Mouse (Mus musculus) cerebellum, postnatal 25 days (tissue): ENCODE results near the gene Slit3.

Experiments used
- DNase-seq, 2 experiments: peaks; one replicate each; pipeline ENCODE4 v3.0.0; 2021; ENCODE audit warnings: mixed read lengths in 2 of 2

Gene Slit3

GRCm38 (mm10) chr11:35639428-35639827 lies 518.4 kb downstream of the Slit3 start:
- DNase-seq, result no peak

DNA sequence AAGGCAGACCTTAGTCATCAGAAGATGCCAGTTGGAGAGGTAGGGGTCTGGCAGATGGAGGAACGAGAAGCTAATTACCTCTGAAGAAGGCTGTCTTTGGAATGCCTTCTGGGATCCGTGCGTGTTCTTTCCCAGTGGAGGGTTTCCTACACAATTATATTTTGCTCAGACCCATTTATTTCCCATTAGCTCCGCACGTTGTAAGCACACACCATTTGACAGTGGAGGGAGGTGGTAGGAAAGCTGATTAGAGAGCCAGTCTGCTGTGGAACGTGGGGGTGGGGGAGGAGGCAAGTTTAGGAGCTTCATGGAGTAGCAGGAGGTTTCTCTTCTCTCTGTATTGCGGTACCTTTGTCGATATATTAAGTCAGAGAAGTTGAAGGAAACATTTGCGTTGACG lies 530.3 kb downstream of the Slit3 start:
- no peak for DNase-seq

- DNase-seq, result no peak
These were observed 534.8 kb downstream of the Slit3 start for GRCm38 (mm10) chr11:35655836-35656235.

DNA sequence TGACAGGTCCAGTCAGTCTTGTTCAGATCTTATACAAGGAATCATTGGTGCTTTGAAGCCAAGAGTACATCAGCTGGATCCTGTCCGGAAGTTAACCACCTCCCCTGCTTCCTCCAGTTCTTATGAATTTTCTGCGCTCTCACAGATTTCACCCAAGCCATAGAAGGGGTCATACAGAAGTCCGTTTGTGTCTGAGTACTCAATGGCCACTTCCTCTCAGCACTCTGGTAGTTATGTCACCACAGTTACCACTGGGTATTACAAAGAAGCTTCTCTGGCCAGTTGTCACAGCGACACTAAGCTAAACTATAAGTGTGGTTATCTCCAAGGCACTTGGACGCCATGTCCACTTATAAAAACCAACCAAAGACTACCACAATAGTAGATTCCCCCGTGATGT lies 536.6 kb downstream of the Slit3 start:
- DNase-seq, result no peak

DNA sequence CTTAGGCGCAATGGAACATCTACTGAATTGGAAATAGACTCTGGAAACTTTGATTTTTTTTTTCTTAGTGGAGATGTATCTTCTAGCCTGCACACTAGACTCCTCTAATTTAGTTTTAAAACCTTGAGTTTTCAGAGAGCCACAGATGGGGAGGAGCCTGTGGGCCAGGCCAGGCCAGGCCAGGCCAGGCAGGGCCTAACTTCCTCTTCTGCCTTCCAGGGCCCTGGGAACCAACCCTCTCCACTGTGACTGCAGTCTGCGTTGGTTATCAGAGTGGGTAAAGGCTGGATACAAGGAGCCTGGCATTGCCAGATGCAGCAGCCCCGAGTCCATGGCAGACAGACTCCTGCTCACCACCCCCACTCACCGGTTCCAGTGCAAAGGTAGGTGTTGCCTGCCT lies 539.9 kb downstream of the Slit3 start:
- DNase-seq, result no peak

- DNase-seq, result no peak
These were observed 541.9 kb downstream of the Slit3 start for GRCm38 (mm10) chr11:35662945-35663344.

- no peak for DNase-seq
These were observed 542.6 kb downstream of the Slit3 start for GRCm38 (mm10) chr11:35663661-35664060.

DNA sequence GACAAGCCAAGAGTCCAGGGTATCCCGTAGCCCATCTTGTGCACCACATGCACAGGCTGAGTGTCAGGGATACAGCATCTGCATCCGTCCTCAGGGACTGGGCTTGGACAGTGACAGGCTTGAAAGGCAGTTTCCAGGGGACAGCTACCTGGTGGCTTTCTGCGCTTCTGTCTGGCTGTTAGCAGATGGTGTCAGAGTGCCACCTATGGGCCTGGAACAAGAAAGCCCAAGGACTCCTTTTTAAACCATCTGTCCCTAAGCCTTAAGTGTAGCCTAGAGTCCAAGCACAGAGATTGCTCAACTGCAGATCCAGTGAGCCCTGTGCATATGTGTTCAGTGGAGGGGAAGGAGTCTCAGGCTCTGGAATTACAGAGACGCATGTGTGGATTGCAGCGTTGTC lies 544.0 kb downstream of the Slit3 start:
- DNase-seq, result peak; percentile 76 to 83

DNA sequence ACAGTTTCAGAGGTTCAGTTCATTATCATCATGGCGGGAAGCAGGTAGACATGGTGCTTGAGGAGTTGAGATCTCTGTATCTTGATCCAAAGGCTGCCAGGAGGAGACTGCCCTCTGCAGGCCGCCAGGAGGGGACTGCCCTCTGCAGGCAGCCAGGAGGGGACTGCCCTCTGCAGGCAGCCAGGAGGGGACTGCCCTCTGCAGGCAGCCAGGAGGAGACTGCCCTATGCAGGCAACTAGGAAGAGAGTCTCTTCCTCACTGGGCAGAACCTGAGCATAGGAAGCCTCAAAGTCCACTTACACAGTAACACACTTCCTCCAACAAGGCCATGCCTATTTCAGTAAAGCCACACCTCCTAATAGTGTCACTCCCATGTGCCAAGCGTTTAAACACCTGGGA lies 546.4 kb downstream of the Slit3 start:
- DNase-seq, result peak in 1 of 2 experiments; percentile 41

DNA sequence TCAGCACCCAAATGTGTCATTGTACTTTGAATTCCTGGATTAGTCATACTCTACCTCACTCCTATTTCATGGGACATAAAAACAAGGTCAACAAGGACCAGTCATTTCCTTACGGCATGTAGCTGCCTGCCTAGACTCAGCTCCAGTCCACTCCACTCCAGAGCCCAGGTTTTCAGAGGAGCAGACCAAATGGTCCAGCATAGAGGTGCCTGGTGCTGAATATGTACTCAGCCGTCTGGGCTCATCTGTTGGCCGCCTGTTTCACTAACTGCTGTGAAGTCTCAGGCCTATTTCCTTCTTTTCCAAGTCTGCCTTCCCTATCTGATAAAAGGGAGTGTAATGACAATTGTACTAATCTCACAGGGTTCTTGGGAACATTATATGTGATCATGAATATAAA lies 547.1 kb downstream of the Slit3 start:
- peak; percentile 76 to 84 for DNase-seq

GRCm38 (mm10) chr11:35668750-35669149 lies 547.7 kb downstream of the Slit3 start:
- peak; percentile 93 for DNase-seq

DNA sequence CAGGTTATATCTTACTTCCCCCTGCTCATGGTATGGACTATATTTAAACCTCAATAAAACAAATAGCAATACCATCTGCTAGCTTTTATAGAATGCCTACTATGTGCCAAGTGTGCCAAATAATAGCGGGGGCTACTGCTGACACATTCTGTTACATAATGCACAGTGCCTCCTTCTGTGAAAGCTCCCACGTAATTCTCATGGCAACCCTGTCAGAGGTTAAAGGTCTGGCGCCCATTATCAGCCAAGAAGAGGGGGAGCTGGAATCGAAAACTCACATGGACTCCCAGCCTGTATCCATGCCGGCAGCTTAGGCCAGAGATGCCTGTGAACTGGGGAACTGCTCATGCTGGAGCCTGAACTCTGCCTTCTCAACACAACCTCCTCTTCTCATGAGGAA lies 548.5 kb downstream of the Slit3 start:
- DNase-seq, result peak in 1 of 2 experiments; percentile 30

DNA sequence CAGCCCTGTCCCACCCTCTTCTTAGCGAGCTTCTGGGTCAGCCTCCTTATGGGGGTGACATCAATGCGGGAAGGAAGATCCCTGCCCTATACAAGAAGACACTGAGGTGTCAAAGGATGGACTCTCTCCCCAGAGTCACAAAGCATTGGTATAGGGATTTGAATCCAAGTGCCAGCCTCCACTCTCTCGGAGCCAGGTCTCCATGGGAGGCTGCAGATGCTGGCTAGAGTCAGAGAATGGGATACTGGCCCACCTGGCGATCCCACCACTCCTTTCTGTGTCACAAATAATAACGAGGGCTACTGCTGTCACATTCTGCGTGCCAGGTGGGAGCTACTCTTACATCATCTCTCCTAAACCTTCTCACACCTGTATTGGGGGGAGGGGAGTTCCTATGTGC lies 549.2 kb downstream of the Slit3 start:
- DNase-seq, result no peak

- DNase-seq, result peak; percentile 28 to 35
These were observed 549.7 kb downstream of the Slit3 start for GRCm38 (mm10) chr11:35670746-35671145.

DNA sequence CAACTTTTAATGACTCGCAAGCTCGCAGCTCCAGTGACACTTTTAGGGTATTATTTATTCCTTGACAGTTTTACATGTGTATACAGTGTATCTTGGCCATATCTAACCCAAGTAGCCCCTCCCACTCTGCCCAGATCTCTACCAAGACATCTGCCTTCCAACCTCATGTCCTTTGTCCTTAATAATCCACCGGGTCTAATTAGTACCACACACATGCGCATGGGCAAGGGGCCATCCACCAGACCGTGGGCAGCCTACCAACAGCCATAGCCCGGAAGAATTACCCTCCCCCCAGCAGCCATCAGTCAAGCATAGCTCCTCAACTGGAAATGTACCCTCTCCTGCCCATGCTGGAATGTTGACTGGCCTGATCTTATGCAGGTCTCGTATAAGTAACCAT lies 552.0 kb downstream of the Slit3 start:
- DNase-seq, result peak in 1 of 2 experiments; percentile 56

DNA sequence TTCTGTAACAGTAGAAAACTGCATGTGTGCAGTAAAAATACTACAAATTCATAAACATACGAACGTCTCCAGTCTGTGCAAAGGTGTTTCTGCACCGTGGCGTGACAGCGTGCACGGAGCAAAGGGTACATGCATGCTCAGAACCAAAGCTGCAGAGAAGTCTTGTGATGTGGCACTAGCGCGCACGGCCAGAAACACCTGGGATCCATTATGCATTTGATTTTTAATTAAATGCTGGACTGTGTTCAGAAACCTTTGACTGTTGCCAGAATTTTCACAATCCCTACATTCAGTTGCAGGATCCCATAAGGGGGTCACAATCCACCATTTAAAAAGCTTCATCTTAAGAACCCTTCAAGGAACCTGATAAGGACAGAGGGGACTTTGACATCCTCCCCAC lies 553.2 kb downstream of the Slit3 start:
- DNase-seq, result no peak

DNA sequence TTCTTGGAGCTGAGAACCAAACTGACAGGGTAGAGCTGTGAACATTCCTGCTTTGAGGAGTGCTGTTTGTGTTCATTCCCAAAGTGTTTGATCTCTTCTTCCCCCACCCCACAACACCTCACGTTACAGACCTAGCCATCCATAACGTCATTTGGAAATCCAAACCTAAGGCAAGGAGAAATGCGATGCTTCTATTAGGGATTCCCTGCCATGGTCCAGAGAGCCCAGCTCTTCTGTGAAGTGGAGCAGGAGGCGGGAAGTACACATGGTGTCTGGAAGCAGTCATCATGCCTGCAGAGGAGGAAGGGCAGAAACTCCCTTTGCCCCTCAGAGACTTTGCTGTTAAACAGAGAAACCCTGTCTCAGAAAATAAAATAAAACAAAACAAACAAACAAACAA lies 555.7 kb downstream of the Slit3 start:
- no peak for DNase-seq

GRCm38 (mm10) chr11:35679976-35680375 lies 559.0 kb downstream of the Slit3 start:
- no peak for DNase-seq

- no peak for DNase-seq
These were observed 566.3 kb downstream of the Slit3 start for GRCm38 (mm10) chr11:35687316-35687715.

DNA sequence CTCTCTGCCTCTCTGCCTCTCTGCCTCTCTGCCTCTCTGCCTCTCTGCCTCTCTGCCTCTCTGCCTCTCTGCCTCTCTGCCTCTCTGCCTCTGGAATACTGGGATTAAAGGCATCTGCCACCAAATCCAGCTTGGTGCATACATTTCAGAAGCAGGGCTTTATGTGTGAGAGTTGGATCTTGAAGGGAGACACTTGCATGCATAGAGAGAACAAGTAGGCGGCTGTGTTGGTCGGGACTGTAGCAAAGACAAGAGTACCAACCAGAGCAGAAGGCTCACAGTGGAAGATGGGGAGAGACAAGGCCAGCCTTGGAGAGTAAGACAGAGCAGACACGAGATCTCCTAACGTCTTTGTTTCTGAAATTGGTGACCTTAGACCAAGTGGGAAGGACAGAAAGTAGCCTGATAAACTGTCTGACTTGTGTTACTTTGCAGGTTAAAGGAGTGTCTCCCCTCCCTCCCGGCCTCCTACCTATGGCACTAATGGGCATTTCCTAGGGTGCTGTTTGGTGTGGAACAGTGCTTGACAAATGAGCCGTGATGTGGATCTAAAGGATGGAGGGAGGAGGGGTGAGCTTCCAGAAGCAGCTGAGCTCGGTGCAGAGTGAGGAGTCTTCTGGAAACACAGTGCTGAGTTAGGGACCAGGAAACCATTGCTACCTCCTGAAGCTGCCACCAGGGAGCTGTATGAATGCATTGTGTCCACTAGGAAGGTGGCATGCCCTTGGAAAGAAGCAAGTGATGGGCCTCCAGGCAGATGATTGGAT lies 569.7 kb downstream of the Slit3 start:
- DNase-seq, result no peak

DNA sequence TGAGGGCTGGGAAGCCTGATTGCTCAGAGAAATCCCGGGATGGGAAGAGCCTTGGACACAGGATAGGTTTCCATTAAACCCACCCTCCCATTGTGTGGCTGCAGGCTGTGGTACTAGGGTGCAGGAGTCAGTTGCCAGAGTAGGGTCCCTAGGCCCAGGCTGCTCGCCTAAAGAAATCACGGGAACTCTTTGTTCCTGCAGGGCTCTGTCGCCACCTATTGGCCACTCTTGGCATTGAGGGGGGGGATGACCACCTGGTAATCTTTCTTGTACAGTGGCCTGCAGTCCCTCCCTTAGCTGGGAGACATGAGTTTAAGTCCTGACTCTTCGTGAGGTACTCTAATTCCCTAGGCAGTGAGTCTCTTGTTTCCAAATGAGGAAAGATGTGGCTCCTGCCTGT lies 572.1 kb downstream of the Slit3 start:
- DNase-seq, result peak; percentile 68 to 80

DNA sequence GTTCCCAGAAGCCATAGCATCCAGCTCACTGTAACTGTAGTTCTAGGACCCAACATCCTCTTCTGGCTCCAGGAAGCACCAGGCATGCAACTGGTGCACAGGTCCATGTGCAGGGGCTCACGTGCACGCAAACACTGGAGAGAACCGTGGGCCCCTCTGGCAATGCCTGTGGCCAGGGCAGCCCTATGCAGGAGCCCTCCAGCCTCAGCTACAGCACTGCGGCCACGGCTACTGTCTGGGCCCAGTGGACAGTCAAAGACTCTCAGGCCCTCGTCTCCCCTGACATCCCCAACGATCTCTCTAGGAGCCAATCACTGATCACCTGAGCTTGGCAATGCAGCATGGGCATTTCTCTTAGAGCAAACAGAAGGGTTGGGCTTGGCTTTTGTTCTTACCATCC lies 572.6 kb downstream of the Slit3 start:
- DNase-seq, result no peak

GRCm38 (mm10) chr11:35697476-35697875 lies 576.5 kb downstream of the Slit3 start:
- no peak for DNase-seq

GRCm38 (mm10) chr11:35698901-35699300 lies 577.9 kb downstream of the Slit3 start:
- DNase-seq, result no peak

GRCm38 (mm10) chr11:35703471-35703870 lies 582.4 kb downstream of the Slit3 start:
- DNase-seq, result no peak
